Mouse (Mus musculus) bone marrow, adult 2 months (tissue): ENCODE measurements around the gene Aup1.

Source experiments
- CTCF ChIP-seq: fragments of 200-500 bp; IDR thresholded peaks from 2 replicates; pipeline ENCODE4 v1.5.1; 2011; ENCODE audit warnings: low read length, control low read depth; ENCODE audit not compliant: control insufficient read depth, insufficient read depth
- POLR2A ChIP-seq: fragments of 200-500 bp; IDR thresholded peaks from 2 replicates; pipeline ENCODE4 v1.6.1; 2011; ENCODE audit warnings: low read depth, mild to moderate bottlenecking, control low read depth, low read length, borderline replicate concordance; ENCODE audit not compliant: control insufficient read depth

GRCm38 (mm10) chr6:83005444-83006011 lies 48.8 kb upstream of the Aup1 start:
- TF ChIP-seq CTCF = no peak
- TF ChIP-seq POLR2A = no peak
